Mouse (Mus musculus): ENCODE results near the gene Armc7.

Gene Armc7

DNA sequence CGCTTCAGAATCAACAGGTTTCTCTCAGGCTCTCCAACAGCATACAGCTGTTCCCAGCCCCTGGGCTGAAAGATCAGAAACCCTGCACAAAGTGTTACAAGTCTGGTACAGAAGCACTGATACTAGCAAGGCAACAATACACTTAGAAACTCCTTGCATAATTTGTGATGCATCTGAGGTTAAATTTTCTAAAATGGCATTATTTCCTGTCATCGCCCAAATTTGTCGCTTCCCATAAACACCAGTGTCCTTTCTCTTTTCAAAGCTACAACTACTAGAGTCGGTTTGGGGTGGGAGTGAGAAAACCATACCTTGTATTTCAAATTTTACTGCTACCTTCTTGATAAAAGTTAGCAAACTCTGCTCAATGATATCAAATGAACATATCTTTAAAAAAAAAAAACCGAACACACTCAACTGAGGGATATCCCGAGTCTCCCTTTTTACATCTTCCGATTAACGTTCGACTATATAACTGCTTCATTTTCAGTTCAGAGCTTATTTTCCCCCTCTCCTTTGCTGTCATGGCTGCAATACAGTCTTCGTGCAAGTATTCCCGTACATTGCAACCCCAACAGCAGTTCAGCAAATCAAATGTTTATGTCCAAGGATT is 59.4 kb downstream of the Armc7 start:
- no peak for DNase-seq

DNA sequence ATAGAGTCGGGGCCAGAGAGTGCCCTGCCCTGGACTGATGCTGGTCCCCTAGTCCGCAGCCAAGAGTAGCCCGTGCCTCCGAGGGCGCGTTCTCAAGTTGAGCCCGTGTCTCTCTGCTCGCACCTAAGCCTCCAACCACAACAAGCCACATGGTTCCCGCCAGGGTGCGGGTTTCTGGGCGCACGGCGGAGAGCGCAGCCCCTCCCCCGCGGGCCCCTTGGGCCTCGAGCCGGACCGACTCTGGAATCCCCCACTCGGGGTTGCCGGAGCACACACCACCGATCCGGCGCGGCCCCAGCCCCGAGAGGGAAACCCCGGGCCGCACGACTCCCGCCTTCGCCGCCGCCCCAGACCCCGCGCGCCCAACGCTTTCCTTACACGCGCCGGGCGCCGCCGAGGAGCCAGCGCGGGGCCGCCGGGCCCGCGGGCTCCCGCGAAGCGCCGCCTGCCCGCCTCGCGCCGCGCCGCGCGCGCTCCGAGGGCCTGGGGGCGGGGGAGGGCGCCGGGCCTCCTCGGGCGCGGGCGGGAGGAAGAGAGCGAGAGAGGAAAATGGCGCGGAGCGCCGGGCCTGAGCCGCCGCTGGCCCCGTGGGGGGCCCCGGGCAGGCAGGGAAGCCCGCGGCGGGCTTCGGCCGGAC is 60.1 kb downstream of the Armc7 start:
- DNase-seq: peak; percentile 53 to 54

DNA sequence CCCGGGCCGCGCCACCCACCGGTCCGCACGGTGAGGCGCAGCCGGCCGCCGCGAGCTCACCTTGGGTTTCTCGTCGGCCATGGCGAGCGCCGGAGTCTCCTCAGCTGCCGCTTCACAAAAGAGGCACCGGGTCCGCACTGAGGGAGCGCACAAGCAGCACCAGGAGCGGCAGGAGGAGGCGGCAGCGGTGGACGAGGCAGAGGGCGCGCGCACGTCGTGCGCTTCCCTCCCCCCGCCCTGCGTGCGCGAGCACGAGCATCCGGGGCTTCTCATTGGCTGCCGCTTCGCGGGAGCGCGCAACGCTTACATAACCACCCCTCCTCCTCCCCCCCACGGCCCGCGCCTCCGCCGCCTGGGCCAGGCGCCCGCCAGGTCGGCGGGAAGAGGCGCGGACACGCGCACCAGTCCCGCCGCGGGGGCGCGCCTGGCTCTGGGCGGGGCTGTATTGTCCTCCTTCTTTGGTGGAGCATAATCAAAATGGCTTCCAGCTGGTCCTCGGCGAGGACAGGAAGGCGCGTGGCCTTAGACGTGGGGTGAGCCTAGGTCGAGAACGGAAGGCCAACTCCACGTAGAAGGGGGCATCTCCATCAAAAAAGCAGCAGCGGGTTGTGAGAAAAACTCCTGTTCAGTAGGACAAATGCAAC is 60.7 kb downstream of the Armc7 start, which contains the start of gene Sumo2:
TSS of gene Sumo2 (minus strand) at position 239 of the 644 bp plus-strand sequence.
- peak; percentile 96 to 97 for DNase-seq

DNA sequence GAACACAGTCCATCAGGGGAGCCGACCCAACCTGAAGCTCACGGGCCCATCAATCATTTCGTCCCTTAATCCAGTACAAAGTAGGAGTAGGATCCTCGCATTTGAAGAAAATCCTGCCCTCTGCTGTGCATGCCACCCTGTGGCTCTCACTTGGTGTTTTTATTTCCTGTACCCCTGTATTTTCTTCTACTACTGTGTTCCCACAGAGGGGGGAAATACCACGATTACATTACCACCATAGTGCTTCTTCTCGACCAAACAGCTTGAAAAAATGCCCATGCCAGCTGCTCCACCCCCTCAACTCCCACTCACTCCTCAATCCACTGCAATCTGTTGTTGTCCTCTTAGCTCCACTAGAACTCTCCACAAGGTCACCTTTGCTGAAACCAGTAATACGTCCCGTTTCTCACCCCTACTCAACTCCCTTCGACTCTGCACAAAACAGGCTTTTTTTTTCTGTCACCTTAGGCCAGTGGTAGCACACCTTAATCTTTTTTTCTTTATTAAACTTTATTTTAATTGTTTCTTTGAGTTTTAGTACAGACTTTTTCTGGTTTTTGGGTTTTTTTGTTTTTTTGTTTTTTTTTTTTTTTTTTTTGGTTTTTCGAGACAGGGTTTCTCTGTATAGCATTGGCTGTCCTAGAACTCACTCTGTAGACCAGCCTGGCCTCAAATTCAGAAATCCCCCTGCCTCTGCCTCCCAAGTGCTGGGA is 61.5 kb downstream of the Armc7 start:
- DNase-seq: no peak

DNA sequence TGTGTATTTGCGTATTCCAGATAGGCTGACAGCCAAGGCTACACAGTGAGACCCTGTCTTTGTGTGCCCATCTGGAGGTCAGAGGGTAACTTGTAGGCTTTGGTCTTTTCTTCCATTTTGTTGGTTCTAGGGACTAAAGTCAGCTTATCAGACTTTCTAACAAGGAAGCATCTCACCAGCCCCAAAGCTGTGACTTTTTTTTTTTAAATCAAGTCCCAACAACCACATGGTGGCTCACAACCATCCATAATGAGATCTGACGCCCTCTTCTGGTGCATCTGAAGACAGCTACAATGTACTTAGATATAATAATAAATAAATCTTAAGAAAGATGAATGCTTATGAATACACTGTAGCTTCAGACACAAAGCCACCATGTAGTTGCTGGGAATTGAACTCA is 62.6 kb downstream of the Armc7 start:
- no peak for DNase-seq

Data from thymus, adult 18-20 months (tissue).